Mouse (Mus musculus) lung, embryonic 15.5 days (tissue): Measurements from ENCODE around the gene Smpdl3b. TPM values are rescaled to one million over a fixed set of nuclear protein-coding genes. Genes with fewer than 3 reads are reported as not detected.
"Not testable (repeated sequence)": the region's sequence is repeated elsewhere in the genome, so short reads cannot be mapped to it uniquely, and the experiment has no call there.

Experiments
- ATAC-seq: fragments of 200-750 bp; cut with Nextera tagmentation; 2 replicates; pipeline ENCODE4 v1.8.0; 2017; ENCODE audit warnings: moderate number of reproducible peaks, borderline replicate concordance; ENCODE audit not compliant: low FRiP score, low TSS enrichment; ENCODE audit errors: extremely low read depth
- H3K27ac ChIP-seq: fragments of 300-500 bp; sonication (generic); 2 replicates; pipeline ENCODE4 v1.5.1; 2015; ENCODE audit warnings: moderate library complexity, mild to moderate bottlenecking, inconsistent platforms
- H3K27me3 ChIP-seq: fragments of 300-500 bp; sonication (generic); 2 replicates; pipeline ENCODE4 v1.6.1; 2015; ENCODE audit warnings: inconsistent platforms
- H3K36me3 ChIP-seq: fragments of 300-500 bp; sonication (generic); 2 replicates; pipeline ENCODE4 v1.6.1; 2015; ENCODE audit warnings: inconsistent platforms
- H3K4me1 ChIP-seq: fragments of 300-500 bp; sonication (generic); 2 replicates; pipeline ENCODE4 v1.6.1; 2015; ENCODE audit warnings: inconsistent platforms
- H3K4me2 ChIP-seq: fragments of 300-500 bp; sonication (generic); 2 replicates; pipeline ENCODE4 v1.6.1; 2015; ENCODE audit warnings: inconsistent platforms, mild to moderate bottlenecking, moderate library complexity
- H3K4me3 ChIP-seq: fragments of 300-500 bp; sonication (generic); 2 replicates; pipeline ENCODE4 v1.5.1; 2015; ENCODE audit warnings: mild to moderate bottlenecking, inconsistent platforms
- H3K9ac ChIP-seq: fragments of 300-500 bp; sonication (generic); 2 replicates; pipeline ENCODE4 v1.6.1; 2015; ENCODE audit warnings: inconsistent platforms
- H3K9me3 ChIP-seq: fragments of 300-500 bp; sonication (generic); 2 replicates; pipeline ENCODE4 v1.6.1; 2016; ENCODE audit warnings: inconsistent platforms
- WGBS: fragments of 180-500 bp; shearing (Covaris S2); methylation state at CpG from one replicate; pipeline ENCODE4 v1.1.7; 2015; 5-methylcytosine and 5-hydroxymethylcytosine counted together
- polyA plus RNA-seq: library from polyadenylated mRNA; unstranded; fragments of >200 nt; fragmentation: Nextera tagmentation; extraction: Ambion mirVana; gene quantifications from 2 replicates; pipeline ENCODE4 v1.2.1, GENCODE M21; 2015

Smpdl3b gene
- polyA plus RNA-seq, 1 experiment from 2014 or later, result 6.4 TPM

DNA sequence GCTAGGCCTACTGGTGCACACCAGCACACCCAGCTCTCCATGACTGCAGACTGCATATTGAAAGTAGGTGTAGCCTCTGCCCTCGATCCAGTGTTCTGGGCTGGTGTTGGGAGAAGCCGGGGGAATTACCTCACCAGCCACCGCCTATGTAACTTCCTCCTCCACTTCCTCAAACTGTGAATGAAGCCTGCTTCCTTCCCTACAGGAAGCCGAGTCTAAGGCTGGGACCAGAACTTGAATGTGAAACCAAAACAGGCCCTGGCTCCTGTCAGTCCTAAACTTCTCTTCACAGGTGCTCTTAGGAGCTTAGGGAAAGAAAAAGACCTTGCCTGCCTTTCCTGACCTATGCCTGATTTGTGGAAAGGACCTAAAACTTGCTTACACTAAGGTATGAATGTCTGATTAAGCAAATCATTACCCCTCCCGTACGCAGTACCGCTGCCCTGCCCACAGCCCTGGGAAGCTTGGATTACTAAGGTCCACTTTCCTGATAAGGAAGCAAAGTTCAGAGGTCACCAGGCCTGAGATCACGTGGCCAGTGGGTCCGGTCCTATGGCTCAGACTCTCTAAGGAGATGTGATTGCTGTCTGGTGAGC, 9.3 kb downstream of the Smpdl3b start:
- Histone ChIP-seq H3K9ac (no peak overlapping the region), H3K4me1 (0 out of 2 replicates have a peak, but pooled peaks cover 2% of the 10 kb centered on the region), H3K27me3 (no peaks in the 10 kb centered on the region), H3K4me2 (peak overlapping the region; percentile 39), H3K36me3 (no peaks in the 10 kb centered on the region), H3K27ac (peak overlapping the region; percentile 55), H3K4me3 (0 out of 2 replicates have a peak overlapping the region, but pooled peaks have one; percentile 6), H3K9me3 (no peaks in the 10 kb centered on the region)
- WGBS, result 35% methylated on average over 9 of the region's 9 CpGs
- ATAC-seq, result no peak; the same call in 1 of the 2 replicates

DNA sequence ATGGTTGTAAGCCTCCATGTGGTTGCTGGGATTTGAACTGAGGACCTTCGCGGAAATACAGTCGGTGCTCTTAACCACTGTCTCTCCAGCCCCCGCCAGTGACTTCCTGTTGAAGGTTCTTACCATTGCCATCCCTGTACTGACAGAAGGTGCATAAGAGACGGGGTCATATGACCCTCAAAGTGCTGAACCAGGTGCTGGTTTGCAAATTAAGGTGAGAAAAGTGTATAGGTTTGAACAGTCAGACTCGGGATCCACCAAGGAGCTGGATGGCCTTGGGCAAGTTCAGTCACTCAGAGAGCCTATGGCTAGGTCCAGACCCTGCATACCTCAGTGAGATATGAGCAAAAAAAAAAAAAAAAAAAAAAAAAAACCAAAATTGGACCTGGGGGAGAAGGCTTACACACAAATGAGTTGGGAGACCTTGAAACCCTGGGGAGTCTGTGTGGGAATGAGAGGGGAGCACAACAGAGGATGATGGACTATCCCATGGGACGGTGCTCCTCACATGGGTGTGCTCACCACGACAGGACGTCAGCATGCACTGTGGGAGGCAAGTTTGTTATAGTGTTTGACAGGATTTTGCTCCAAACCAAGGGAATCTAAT, 10.0 kb downstream of the Smpdl3b start:
- H3K27ac ChIP-seq, result peak overlapping the region; percentile 55
- 0 out of 2 replicates have a peak overlapping the region, but pooled peaks have one; percentile 39 for H3K4me2 ChIP-seq
- WGBS, result 82% methylated on average over 9 of the region's 9 CpGs
- no peak overlapping the region for H3K4me3 ChIP-seq
- H3K36me3 ChIP-seq, result no peaks in the 10 kb centered on the region
- 0 out of 2 replicates have a peak, but pooled peaks cover 2% of the 10 kb centered on the region for H3K4me1 ChIP-seq
- H3K9me3 ChIP-seq, result no peaks in the 10 kb centered on the region
- no peaks in the 10 kb centered on the region for H3K27me3 ChIP-seq
- ATAC-seq, result no peak
- no peak overlapping the region for H3K9ac ChIP-seq

DNA sequence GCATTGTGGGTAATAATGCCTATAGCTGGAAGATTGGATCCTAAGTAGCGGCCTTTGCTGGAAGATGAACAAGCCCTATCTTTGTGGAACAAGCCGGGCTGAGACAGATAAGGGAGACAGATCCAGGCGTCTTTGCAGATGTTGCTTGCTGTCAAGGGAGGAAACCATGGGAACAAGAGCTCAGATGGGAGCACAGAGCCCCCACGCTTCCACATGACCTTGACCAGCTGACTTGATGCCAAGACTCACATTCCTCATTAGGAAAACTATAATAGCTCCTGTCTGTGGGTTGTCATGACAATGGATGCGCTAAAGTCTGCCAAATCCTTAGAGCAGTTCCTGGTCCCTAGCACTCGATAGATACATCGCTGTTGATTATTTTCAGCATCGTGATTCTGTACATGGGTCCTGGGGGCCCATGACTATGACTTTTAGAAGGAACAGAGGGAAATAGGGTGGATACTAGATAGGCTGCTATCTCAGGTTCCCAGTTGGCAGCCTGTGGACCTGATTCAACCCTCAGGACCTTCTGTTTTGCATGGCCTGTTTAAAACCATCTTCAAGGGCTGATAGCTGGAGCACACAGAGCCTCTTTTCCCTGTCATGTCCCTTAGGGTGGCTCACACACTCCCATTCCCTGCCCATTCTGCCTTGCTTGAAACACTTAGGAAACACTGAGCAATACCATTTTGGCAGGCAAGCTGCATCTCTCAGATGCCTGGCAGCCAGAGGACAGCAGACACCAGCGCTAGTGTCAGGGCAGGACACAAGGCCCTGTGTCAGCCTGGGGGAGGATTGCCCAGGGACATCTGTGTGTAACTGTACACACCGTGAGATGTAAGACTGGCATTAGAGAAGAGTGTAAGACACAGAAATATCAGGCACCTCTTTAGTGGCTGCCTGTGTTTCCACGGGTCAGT, 12.8 kb downstream of the Smpdl3b start:
- WGBS, result 63% methylated on average over 11 of the region's 11 CpGs

DNA sequence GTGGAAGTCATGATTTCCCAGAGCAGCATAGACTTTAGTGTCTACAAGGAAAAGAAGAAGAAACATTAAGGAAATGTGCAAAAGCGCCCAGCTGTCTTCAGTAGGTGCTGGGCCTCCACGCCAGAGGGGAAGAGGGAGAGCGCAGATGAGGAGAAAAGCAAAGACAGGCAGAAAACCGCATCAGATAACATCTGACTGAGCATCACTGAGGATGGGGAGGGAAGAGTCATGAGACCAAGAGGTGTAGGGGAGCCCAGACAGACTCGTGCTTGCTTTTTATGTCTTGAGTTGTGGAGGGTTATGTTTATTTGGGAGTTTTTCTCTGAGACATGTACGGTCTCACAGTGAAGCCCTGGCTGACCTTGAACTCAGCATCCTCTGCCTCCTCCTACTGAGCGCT, 15.6 kb downstream of the Smpdl3b start:
- no peaks in the 10 kb centered on the region for H3K27me3 ChIP-seq
- no peak for ATAC-seq
- H3K4me3 ChIP-seq, result no peak overlapping the region
- no peaks in the 10 kb centered on the region for H3K36me3 ChIP-seq
- H3K4me2 ChIP-seq, result no peak overlapping the region
- H3K9me3 ChIP-seq, result no peaks in the 10 kb centered on the region
- WGBS, result 82% methylated on average over 7 of the region's 7 CpGs
- 0 out of 2 replicates have a peak, but pooled peaks cover 2% of the 10 kb centered on the region for H3K4me1 ChIP-seq
- H3K9ac ChIP-seq, result no peak overlapping the region
- H3K27ac ChIP-seq, result no peak overlapping the region

More for the DNA sequence above, 12.8 kb downstream of the Smpdl3b start:
- Histone ChIP-seq H3K4me3 (no peak overlapping the region), H3K36me3 (no peaks in the 10 kb centered on the region), H3K9ac (no peak overlapping the region), H3K9me3 (no peaks in the 10 kb centered on the region), H3K27ac (no peak overlapping the region), H3K4me1 (0 out of 2 replicates have a peak, but pooled peaks cover 2% of the 10 kb centered on the region), H3K27me3 (no peaks in the 10 kb centered on the region), H3K4me2 (no peak overlapping the region)
- ATAC-seq, result no peak

DNA sequence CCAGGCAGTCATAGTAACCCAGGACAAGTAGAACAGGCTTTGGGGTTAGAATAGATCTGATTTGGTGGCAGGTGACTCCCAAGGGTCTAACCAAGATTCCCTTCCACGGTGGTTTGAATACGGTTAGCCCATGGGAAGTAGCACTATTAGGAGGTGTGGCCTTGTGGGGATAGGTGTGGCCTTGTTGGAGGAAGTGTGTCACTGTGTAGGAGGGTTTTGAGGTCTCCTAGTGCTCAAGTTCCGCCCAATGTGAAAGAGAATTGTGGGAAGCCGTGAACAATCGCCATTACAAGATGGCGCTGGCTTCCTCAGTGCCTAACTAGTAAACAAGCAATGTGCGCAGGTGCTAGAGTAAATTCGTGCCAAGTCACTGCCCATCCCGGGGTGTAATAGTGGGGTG, 19.9 kb downstream of the Smpdl3b start:
- H3K9me3 ChIP-seq, ATAC-seq, H3K4me1 ChIP-seq, H3K36me3 ChIP-seq, H3K4me3 ChIP-seq, H3K27me3 ChIP-seq, H3K27ac ChIP-seq, H3K9ac ChIP-seq, H3K4me2 ChIP-seq: not testable (repeated sequence)
- WGBS, result 89% methylated on average over 9 of the region's 9 CpGs

DNA sequence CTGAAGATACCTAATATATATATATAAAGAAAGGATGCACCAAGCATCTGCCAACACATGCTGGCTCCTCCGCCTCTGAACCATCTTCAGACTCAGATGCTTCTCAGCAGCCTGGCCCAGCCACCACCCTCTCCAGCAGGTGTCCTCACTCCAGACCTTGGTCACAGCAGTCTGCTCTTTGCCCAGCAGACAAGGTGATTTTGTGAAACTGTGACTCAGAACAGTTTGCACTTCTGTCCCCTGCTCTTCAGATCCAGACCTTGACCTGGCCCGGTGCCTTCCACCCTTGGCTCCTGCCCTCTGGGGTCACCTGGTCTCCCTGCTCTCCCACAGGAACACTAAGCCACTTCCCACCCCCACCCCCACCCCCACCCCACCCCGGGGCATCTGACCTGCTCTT, 21.2 kb downstream of the Smpdl3b start:
- Histone ChIP-seq H3K4me1 (peaks cover 7% of the 10 kb centered on the region), H3K27me3 (no peaks in the 10 kb centered on the region), H3K4me2 (no peak overlapping the region), H3K27ac (no peak overlapping the region), H3K4me3 (no peak overlapping the region), H3K9me3 (no peaks in the 10 kb centered on the region), H3K9ac (no peak overlapping the region), H3K36me3 (no peaks in the 10 kb centered on the region)
- no peak for ATAC-seq
- WGBS, result 43% methylated on average over 3 of the region's 3 CpGs

DNA sequence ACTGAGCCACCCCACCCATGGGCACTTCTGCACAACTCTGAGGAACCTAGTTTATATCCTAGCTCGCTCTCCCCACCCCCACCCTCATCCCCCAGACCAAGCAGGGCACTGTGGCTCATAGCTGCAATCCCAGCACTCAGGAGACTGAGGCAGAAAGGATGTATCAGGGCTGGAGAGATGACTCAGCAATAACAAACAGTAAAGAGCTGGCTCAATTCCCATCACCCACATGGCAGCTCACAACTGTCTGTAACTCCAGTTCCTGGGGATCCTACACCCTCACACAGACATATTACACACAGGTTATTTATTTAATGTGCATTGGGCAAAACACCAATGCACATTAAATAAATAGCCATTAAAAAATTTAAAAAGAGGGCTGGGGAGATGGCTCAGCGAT, 21.7 kb downstream of the Smpdl3b start:
- WGBS, result 78% methylated on average over 2 of the region's 2 CpGs
- H3K4me3 ChIP-seq, result no peak overlapping the region

DNA sequence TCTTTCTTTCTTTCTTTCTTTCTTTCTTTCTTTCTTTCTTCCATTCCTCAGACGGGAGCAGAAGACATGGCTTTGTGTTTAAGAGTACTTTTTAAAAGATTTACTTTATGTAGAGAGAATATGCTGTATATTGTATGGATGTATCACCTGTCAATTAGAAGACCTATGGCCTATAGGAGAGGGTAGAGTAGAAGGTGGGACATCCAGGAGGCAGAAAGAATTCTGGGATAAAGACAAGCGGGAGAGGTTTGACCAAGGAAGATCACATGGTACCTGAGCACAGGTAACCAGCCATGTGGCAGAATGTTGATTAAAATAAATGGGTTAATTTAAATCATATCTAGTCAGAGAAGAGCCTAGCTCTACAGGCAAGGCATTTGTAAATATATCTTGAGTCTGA, 22.3 kb downstream of the Smpdl3b start:
- H3K27me3 ChIP-seq, result no peaks in the 10 kb centered on the region
- peaks cover 7% of the 10 kb centered on the region for H3K4me1 ChIP-seq
- no peak overlapping the region for H3K4me3 ChIP-seq
- H3K4me2 ChIP-seq, result no peak overlapping the region
- WGBS, result 92% methylated on average over 2 of the region's 2 CpGs
- no peak overlapping the region for H3K9ac ChIP-seq
- no peak overlapping the region for H3K27ac ChIP-seq
- H3K9me3 ChIP-seq, result no peaks in the 10 kb centered on the region
- no peak for ATAC-seq
- no peaks in the 10 kb centered on the region for H3K36me3 ChIP-seq

More for the DNA sequence above, 21.7 kb downstream of the Smpdl3b start:
- peaks cover 7% of the 10 kb centered on the region for H3K4me1 ChIP-seq
- ATAC-seq, result no peak
- H3K9me3 ChIP-seq, result no peaks in the 10 kb centered on the region
- H3K36me3 ChIP-seq, result no peaks in the 10 kb centered on the region
- no peak overlapping the region for H3K27ac ChIP-seq
- H3K4me2 ChIP-seq, result no peak overlapping the region
- H3K9ac ChIP-seq, result no peak overlapping the region
- H3K27me3 ChIP-seq, result no peaks in the 10 kb centered on the region

DNA sequence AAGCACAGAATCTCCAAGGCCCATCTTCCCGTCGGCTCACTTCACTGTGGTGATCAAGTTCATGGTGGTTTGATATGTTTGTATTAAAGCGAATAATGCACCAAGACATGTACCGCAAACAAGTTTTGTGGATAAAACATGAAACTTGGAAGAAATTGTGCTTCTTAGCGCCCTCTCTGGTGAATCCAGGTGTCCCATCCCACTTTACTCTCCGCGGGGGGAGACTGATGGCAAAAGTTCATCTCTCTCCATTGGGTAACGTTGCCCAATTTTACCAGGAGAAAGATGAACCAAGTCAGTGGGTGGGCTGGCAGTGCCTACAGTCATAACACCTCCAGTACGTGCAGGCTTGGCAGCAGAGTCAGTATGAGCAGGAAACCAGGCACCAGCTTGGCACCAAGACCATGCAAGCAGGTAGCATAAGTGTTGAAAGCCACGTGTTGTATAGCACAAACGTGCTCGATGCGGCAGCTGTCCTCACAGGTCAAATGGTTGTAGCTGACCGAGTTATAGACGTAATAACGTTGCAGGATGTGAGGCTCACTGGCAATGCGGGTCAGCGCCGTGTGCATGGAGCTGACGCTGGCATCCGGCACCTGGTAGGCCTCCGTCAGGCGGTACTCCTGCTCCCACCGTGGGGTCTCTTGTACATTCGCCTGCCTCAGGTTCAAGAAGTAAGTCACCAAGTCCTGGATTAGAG, 23.8 kb downstream of the Smpdl3b start:
- 90% methylated on average over 25 of the region's 25 CpGs for WGBS

DNA sequence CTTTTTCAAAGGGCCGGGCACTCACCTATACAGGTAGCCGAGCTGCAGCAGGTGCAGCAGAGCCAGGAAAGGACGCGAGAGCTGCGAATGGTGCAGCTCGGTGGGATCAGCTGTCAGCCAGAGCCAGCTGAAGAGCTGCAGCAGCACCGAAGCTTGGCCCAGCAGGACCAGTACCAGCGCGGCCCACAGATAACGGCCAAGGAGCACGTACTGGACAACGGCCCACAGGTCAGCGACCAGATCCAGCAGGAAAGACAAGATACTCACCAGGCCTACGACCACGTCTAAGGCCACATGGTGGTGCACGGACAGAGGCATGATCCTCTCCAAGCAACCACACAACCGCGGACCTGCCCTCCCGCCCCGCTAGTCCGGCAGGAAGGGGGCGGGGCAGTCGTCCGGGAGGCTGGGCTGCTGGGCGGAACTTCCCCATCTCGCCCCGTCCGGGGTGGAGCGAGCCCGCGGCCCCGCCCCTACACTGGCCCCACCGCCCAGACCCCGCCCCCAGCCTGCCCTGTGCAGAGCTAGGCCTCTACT, 24.8 kb downstream of the Smpdl3b start, which contains the start of gene Xkr8:
Gene Xkr8, minus strand, starts transcription at position 399 of the 537 bp plus-strand sequence.
- peak within 1 kb of the TSS; percentile 34; the same call in 1 of the 2 replicates for H3K27ac ChIP-seq
- no peaks in the 10 kb centered on the region for H3K27me3 ChIP-seq
- peak within 1 kb of the TSS; percentile 68 for H3K4me3 ChIP-seq
- H3K4me2 ChIP-seq, result peak within 1 kb of the TSS; percentile 96
- peak; percentile 98 for ATAC-seq
- peaks cover 7% of the 10 kb centered on the region for H3K4me1 ChIP-seq
- H3K9ac ChIP-seq, result peak within 1 kb of the TSS; percentile 54
- no peaks in the 10 kb centered on the region for H3K36me3 ChIP-seq
- WGBS, result 2% methylated on average over 33 of the region's 34 CpGs
- no peaks in the 10 kb centered on the region for H3K9me3 ChIP-seq

More for the DNA sequence above, 23.8 kb downstream of the Smpdl3b start:
- Histone ChIP-seq H3K36me3 (no peaks in the 10 kb centered on the region), H3K27me3 (no peaks in the 10 kb centered on the region), H3K4me1 (peaks cover 7% of the 10 kb centered on the region), H3K4me2 (no peak overlapping the region), H3K9me3 (no peaks in the 10 kb centered on the region), H3K4me3 (no peak overlapping the region), H3K9ac (no peak overlapping the region), H3K27ac (0 out of 2 replicates have a peak overlapping the region, but pooled peaks have one; percentile 34)
- no peak for ATAC-seq

DNA sequence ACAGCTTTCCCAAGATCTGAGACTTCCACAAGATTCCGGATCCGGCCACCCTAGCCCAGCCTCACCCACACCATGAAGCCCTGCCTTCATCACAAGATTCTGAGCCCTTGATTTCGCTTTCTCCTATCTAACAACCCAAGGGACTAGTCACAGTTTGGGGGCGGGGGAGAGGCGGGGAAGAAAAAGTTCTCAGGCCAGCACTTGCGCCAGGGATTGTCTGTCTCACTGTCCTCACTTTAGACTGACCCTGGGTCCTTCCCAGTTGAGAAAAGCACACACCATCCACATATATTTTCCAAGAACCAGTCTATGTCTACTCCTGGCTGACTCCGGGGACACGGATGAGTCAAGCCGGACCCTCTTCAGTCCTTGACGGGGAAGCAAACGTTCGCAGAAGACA, 25.4 kb downstream of the Smpdl3b start:
- 44% methylated on average over 12 of the region's 12 CpGs for WGBS
- Histone ChIP-seq H3K4me2 (peak overlapping the region; percentile 96), H3K36me3 (no peaks in the 10 kb centered on the region), H3K4me3 (peak overlapping the region; percentile 68), H3K9me3 (no peaks in the 10 kb centered on the region), H3K27me3 (no peaks in the 10 kb centered on the region), H3K9ac (peak overlapping the region; percentile 54), H3K27ac (no peak overlapping the region), H3K4me1 (peaks cover 7% of the 10 kb centered on the region)
- ATAC-seq, result no peak
